Mouse (Mus musculus) neural tube, embryonic 14.5 days (tissue): ENCODE results near the gene Gm21961. TPM values are rescaled to one million over a fixed set of nuclear protein-coding genes. Genes with fewer than 3 reads are reported as not detected.
"Not testable (repeated sequence)": the region's sequence is repeated elsewhere in the genome, so short reads cannot be mapped to it uniquely, and the experiment has no call there.

Source experiments
- ATAC-seq: fragments of 200-750 bp; cut with Nextera tagmentation; 2 replicates; pipeline ENCODE4 v1.8.0; 2017; ENCODE audit warnings: low read depth, mild to moderate bottlenecking, moderate TSS enrichment, moderate library complexity
- H3K27ac ChIP-seq: fragments of 300-500 bp; sonication (generic); 2 replicates; pipeline ENCODE4 v1.5.1; 2014; ENCODE audit warnings: low read depth, mild to moderate bottlenecking, control low read depth, low read length, moderate library complexity, mixed read lengths
- H3K27me3 ChIP-seq: fragments of 300-500 bp; sonication (generic); 2 replicates; pipeline ENCODE4 v1.6.1; 2014; ENCODE audit warnings: low read length; ENCODE audit not compliant: control insufficient read depth, insufficient read depth
- H3K36me3 ChIP-seq: fragments of 300-500 bp; sonication (generic); 2 replicates; pipeline ENCODE4 v1.6.1; 2014; ENCODE audit warnings: low read length, mixed read lengths; ENCODE audit not compliant: control insufficient read depth, insufficient read depth
- H3K4me1 ChIP-seq: fragments of 300-500 bp; sonication (generic); 2 replicates; pipeline ENCODE4 v1.6.1; 2014; ENCODE audit warnings: low read length; ENCODE audit not compliant: control insufficient read depth, insufficient read depth
- H3K4me2 ChIP-seq: fragments of 300-500 bp; sonication (generic); 2 replicates; pipeline ENCODE4 v1.6.1; 2014; ENCODE audit warnings: mild to moderate bottlenecking, low read depth, low read length, control low read depth
- H3K4me3 ChIP-seq: fragments of 300-500 bp; sonication (generic); 2 replicates; pipeline ENCODE4 v1.5.1; 2014; ENCODE audit warnings: low read depth, low read length, control low read depth, mixed read lengths
- H3K9ac ChIP-seq: fragments of 300-500 bp; sonication (generic); replicated peaks from 2 replicates; pipeline ENCODE4 v1.6.1; 2014; ENCODE audit warnings: low read depth, mild to moderate bottlenecking, control low read depth, low read length, mixed read lengths
- H3K9me3 ChIP-seq: fragments of 300-500 bp; sonication (generic); 2 replicates; pipeline ENCODE4 v1.6.1; 2016; ENCODE audit warnings: low read length; ENCODE audit not compliant: control insufficient read depth
- WGBS: fragments of 180-500 bp; shearing (Covaris S2); extraction: QIAGEN DNeasy Blood & Tissue Kit; methylation state at CpG from one replicate; pipeline ENCODE4 v1.1.7; 2014; 5-methylcytosine and 5-hydroxymethylcytosine counted together
- polyA plus RNA-seq: library from polyadenylated mRNA; unstranded; fragments of >200 nt; fragmentation: Nextera tagmentation; extraction: Ambion mirVana; gene quantifications from 2 replicates; pipeline ENCODE4 v1.2.1, GENCODE M21; 2014

The Gm21961 gene
- polyA plus RNA-seq: not detected in 2 replicates

- no peak within 1 kb of the TSS for H3K4me3 ChIP-seq
- H3K4me2 ChIP-seq: no peak within 1 kb of the TSS
- WGBS: 96% methylated on average over 5 of the region's 5 CpGs
Measured at GRCm38 (mm10) chr15:65014804-65015203, at the start of gene Gm21961. TSS of gene Gm21961 (minus strand) at chr15:65014904.

GRCm38 (mm10) chr15:65041999-65042398 lies 27.3 kb upstream of the Gm21961 start:
- H3K9me3 ChIP-seq: no peaks in the 10 kb centered on the region
- H3K36me3 ChIP-seq: no peaks in the 10 kb centered on the region
- no peak overlapping the region for H3K9ac ChIP-seq
- WGBS: 22% methylated on average over 4 of the region's 4 CpGs
- no peak for ATAC-seq
- no peaks in the 10 kb centered on the region for H3K4me1 ChIP-seq
- H3K4me3 ChIP-seq: no peak overlapping the region
- H3K27ac ChIP-seq: no peak overlapping the region
- H3K27me3 ChIP-seq: no peaks in the 10 kb centered on the region
- no peak overlapping the region for H3K4me2 ChIP-seq

More at GRCm38 (mm10) chr15:65014804-65015203, at the start of gene Gm21961:
- Histone ChIP-seq H3K27me3 (no peaks in the 10 kb centered on the region), H3K36me3 (no peaks in the 10 kb centered on the region), H3K9me3 (no peaks in the 10 kb centered on the region), H3K4me1 (no peaks in the 10 kb centered on the region), H3K27ac (no peak within 1 kb of the TSS), H3K9ac (no peak within 1 kb of the TSS)
- no peak for ATAC-seq

GRCm38 (mm10) chr15:65039216-65039615 lies 24.5 kb upstream of the Gm21961 start:
- not testable (repeated sequence) for H3K9me3 ChIP-seq, ATAC-seq, H3K27me3 ChIP-seq, H3K36me3 ChIP-seq, H3K4me2 ChIP-seq, H3K9ac ChIP-seq, H3K4me3 ChIP-seq, H3K4me1 ChIP-seq, H3K27ac ChIP-seq

- Histone ChIP-seq H3K9me3 (no peaks in the 10 kb centered on the region), H3K4me1 (no peaks in the 10 kb centered on the region), H3K27ac (no peak overlapping the region), H3K9ac (no peak overlapping the region), H3K4me2 (no peak overlapping the region), H3K4me3 (no peak overlapping the region), H3K27me3 (no peaks in the 10 kb centered on the region), H3K36me3 (no peaks in the 10 kb centered on the region)
- no peak for ATAC-seq
- 83% methylated on average over 1 of the region's 1 CpGs for WGBS
Measured at GRCm38 (mm10) chr15:65017971-65018370, 3.3 kb upstream of the Gm21961 start.

GRCm38 (mm10) chr15:65006177-65006576 lies 8.5 kb downstream of the Gm21961 start:
- H3K27ac ChIP-seq: no peak overlapping the region
- no peak for ATAC-seq
- no peak overlapping the region for H3K4me3 ChIP-seq
- H3K36me3 ChIP-seq: no peaks in the 10 kb centered on the region
- no peaks in the 10 kb centered on the region for H3K27me3 ChIP-seq
- H3K9me3 ChIP-seq: no peaks in the 10 kb centered on the region
- no peak overlapping the region for H3K4me2 ChIP-seq
- H3K9ac ChIP-seq: no peak overlapping the region
- H3K4me1 ChIP-seq: no peaks in the 10 kb centered on the region

GRCm38 (mm10) chr15:64994498-64994897 lies 20.2 kb downstream of the Gm21961 start:
- H3K36me3 ChIP-seq: no peaks in the 10 kb centered on the region
- ATAC-seq: no peak
- 87% methylated on average over 4 of the region's 4 CpGs for WGBS

GRCm38 (mm10) chr15:64979976-64980375 lies 34.7 kb downstream of the Gm21961 start:
- no peak overlapping the region for H3K4me3 ChIP-seq
- H3K4me1 ChIP-seq: no peaks in the 10 kb centered on the region
- no peak overlapping the region for H3K27ac ChIP-seq
- no peaks in the 10 kb centered on the region for H3K9me3 ChIP-seq
- no peak overlapping the region for H3K4me2 ChIP-seq
- WGBS: 78% methylated on average over 2 of the region's 2 CpGs
- H3K36me3 ChIP-seq: no peaks in the 10 kb centered on the region
- ATAC-seq: no peak
- H3K9ac ChIP-seq: no peak overlapping the region
- no peaks in the 10 kb centered on the region for H3K27me3 ChIP-seq

More at GRCm38 (mm10) chr15:64994498-64994897, 20.2 kb downstream of the Gm21961 start:
- Histone ChIP-seq H3K27me3 (no peaks in the 10 kb centered on the region), H3K27ac (no peak overlapping the region), H3K9ac (no peak overlapping the region), H3K9me3 (no peaks in the 10 kb centered on the region), H3K4me1 (no peaks in the 10 kb centered on the region), H3K4me3 (no peak overlapping the region), H3K4me2 (no peak overlapping the region)

GRCm38 (mm10) chr15:64976044-64976805 lies 38.5 kb downstream of the Gm21961 start:
- Histone ChIP-seq H3K9ac (no peak overlapping the region), H3K4me3 (no peak overlapping the region), H3K4me1 (no peaks in the 10 kb centered on the region), H3K27ac (no peak overlapping the region), H3K4me2 (no peak overlapping the region), H3K9me3 (no peaks in the 10 kb centered on the region), H3K36me3 (no peaks in the 10 kb centered on the region), H3K27me3 (no peaks in the 10 kb centered on the region)
- 90% methylated on average over 7 of the region's 7 CpGs for WGBS
- no peak for ATAC-seq
